Mouse (Mus musculus) brain, embryonic 14.5 days (tissue): ENCODE measurements around the gene Creb3l2.

Experiments used
- CTCF ChIP-seq: fragments of 200-500 bp; IDR thresholded peaks from 2 replicates; pipeline ENCODE4 v1.5.1; 2012; ENCODE audit warnings: inconsistent platforms, mild to moderate bottlenecking, moderate library complexity, borderline replicate concordance; ENCODE audit not compliant: insufficient read depth, insufficient read length; ENCODE audit errors: extremely low read depth
- POLR2A ChIP-seq: fragments of 200-500 bp; IDR thresholded peaks from 2 replicates; pipeline ENCODE4 v1.6.1; 2012; ENCODE audit warnings: mild to moderate bottlenecking, inconsistent platforms, borderline replicate concordance; ENCODE audit not compliant: poor library complexity, insufficient read depth, insufficient read length, severe bottlenecking; ENCODE audit errors: extremely low read depth

GRCm38 (mm10) chr6:37347606-37348005, 94.3 kb downstream of the Creb3l2 start:
- TF ChIP-seq CTCF (no peak), POLR2A (no peak)
